Mouse (Mus musculus): Measurements from ENCODE around the gene Ccdc93.

Ccdc93 gene

DNA sequence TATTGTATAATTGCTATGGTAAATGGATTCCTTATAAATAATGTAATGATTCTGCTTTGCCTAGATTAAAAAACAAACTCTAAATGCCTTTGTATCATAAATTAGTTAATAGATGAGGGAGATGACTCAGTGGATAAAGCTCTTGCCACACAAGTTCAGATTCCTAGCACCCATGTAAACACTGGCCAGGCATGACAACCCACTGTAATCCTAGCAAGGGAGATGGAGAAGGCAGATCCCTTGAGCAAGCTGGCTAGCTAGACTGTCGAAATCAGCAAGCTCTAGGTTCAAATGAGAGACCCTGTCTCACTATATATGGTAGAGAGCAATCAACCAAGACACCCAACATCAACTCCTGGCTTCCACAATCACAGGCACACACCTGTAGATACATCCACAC is 87.8 kb downstream of the Ccdc93 start:
- no peak for DNase-seq (ENCODE audit: low spot score)

DNA sequence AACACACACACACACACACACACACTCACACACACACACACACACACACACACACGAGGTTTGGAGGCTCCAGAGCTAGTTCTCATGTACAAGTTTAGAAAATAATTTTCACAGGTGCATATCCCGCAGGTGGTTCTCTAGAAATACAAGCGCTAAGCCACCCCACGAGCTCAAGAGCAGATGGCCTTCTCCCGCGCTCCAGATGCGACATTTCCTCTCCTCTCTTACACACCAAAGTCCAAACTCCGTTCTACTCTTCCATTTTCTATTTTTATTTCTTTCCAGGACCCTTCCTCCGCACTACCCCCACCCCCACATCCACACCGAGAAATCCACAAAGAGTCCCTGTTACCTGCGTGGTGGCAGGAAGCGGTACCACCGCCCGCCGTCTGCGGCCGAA is 96.2 kb downstream of the Ccdc93 start:
- no peak for DNase-seq (ENCODE audit: low spot score)

- DNase-seq (ENCODE audit: low spot score): no peak
Observed at GRCm38 (mm10) chr1:121527600-121528398, 97.0 kb downstream of the Ccdc93 start.

DNA sequence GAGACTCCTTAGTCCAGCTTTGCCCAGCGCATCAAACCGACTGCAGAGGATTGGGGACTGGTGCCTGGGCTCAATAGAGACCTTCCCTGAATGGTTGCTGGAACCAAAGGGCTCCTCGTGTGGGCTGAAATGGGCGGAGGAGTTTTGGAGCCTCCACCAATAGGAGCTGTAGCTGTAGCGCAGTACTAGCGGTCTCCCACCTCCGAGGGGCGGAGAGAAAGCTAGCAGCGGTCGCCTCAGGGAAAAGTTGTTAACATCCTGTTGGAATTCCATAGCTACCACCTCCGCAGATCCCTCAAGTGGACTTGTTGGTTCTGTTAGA is 97.5 kb downstream of the Ccdc93 start, which contains the start of gene Htr5b:
Gene Htr5b (minus strand): TSS at position 67 of the 322 bp plus-strand sequence.
- no peak for DNase-seq (ENCODE audit: low spot score)

DNA sequence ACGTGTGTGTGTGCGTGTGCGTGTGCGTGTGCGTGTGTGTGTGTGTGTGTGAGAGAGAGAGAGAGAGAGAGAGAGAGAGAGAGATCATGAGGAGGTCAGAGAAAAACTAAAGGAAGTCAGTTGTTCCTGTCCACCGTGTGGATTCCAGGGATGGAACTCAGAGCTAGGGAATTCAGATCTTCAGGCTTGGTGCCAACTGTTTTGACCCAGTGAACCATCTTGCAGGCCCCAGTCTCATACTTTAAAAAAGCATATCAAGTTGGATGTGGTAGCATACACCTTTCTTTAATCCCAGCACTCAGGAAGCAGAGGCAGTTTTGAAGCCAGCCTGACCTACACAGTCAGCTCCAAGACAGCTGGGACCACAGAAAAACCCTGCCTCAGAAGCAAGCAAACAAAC is 98.4 kb downstream of the Ccdc93 start:
- DNase-seq (ENCODE audit: low spot score): no peak

- DNase-seq (ENCODE audit: low spot score): no peak
Observed at GRCm38 (mm10) chr1:121531439-121531838, 100.6 kb downstream of the Ccdc93 start.

- no peak for DNase-seq (ENCODE audit: low spot score)
Observed at GRCm38 (mm10) chr1:121540361-121540760, 109.5 kb downstream of the Ccdc93 start.

DNA sequence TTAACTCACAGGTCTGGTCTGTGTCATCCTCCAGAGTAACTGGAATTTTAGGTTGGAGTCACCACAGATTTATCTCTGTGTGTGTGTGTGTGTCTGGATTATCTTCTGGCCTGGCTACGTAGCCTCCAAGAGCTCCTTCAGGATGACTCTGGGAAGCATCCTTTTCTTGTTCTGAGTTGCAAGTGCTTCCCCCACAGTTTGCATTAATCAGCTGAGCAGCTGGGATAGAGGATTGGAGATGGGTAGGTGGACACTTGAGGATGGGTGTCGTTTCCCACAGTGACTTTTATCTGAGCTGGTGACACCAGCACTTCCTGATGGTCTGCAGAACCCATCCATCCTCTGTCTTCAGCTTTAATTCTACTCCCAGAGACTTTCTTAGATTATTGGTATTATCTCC is 116.0 kb downstream of the Ccdc93 start:
- DNase-seq (ENCODE audit: low spot score): no peak

DNA sequence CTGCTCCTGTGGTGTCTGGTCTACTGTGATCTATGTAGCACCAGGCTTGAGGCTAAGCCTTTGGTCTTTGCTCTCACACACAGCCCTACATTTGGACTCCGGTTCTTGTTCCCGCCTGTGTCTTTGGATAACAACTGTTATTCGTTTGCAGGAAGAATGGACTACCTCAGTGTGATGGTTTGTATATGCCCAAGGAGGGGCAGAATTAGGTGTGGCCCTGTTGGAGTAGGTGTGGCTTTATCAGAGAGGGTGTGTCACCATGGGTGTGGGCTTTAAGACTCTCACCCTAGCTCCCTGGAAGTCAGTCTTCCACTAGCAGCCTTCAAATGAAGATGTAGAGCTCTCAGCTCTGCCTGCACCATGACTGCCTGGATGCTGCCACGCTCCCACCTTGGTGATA is 117.8 kb downstream of the Ccdc93 start:
- DNase-seq (ENCODE audit: low spot score): no peak

GRCm38 (mm10) chr1:121549456-121549855 is 118.6 kb downstream of the Ccdc93 start:
- no peak for DNase-seq (ENCODE audit: low spot score)

GRCm38 (mm10) chr1:121550801-121551456 is 120.1 kb downstream of the Ccdc93 start:
- no peak for DNase-seq (ENCODE audit: low spot score)

GRCm38 (mm10) chr1:121551457-121551835 is 120.6 kb downstream of the Ccdc93 start:
- no peak for DNase-seq (ENCODE audit: low spot score)

All from spleen, adult 12 weeks (tissue).